Mouse (Mus musculus) cortical plate, adult 2 months (tissue): ENCODE data around the gene Mal.

Source experiments
- CTCF ChIP-seq: fragments of 200-500 bp; IDR thresholded peaks from 2 replicates; pipeline ENCODE4 v1.5.1; 2011; ENCODE audit warnings: mild to moderate bottlenecking, control low read depth, low read length; ENCODE audit not compliant: insufficient read depth; ENCODE audit errors: extremely low read depth
- POLR2A ChIP-seq: fragments of 200-500 bp; IDR thresholded peaks from 2 replicates; pipeline ENCODE4 v1.6.1; 2011; ENCODE audit warnings: mild to moderate bottlenecking, low read length, control low read depth; ENCODE audit not compliant: insufficient read depth; ENCODE audit errors: extremely low read depth

- TF ChIP-seq POLR2A (no peak; the same call in none of the 2 replicates), CTCF (no peak)
These were observed 69.6 kb downstream of the Mal start, which contains the start of the genes Zfp661 and Mrps5 for GRCm38 (mm10) chr2:127586694-127587513.
